Mouse (Mus musculus) thymus, postnatal 0 days (tissue): Measurements from ENCODE around the gene Hapln4. TPM values are rescaled to one million over a fixed set of nuclear protein-coding genes. Genes with fewer than 3 reads are reported as not detected.

Experiments
- DNase-seq: peaks from one replicate; pipeline ENCODE4 v3.0.0-alpha.2; 2015; ENCODE audit warnings: low spot score
- polyA plus RNA-seq: library from polyadenylated mRNA; unstranded; fragments of >200 nt; fragmentation: Nextera tagmentation; extraction: Ambion mirVana; gene quantifications from 2 replicates; pipeline ENCODE4 v1.2.1, GENCODE M21; 2015

Gene Hapln4
- polyA plus RNA-seq, 1 experiment from 2014 or later = 0.07 TPM

DNA sequence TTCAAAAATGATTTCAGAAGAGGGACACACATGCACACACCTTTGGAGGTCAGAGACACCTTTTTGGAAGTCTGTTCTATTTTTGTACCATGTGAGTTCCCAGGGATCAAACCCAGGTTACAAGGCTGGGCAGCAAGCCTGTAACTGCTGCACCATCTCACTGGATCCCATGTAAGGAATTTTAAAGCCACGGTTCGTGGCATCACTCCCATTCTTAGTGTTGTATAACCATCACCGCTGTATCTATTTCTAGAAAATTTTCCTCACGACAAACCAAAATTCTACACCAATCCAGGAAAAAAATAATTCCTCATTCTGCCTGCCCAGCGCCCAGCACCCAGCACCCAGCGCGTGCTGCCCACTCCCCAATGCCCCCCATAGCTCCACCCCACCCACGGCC is 16.0 kb downstream of the Hapln4 start:
- no peak for DNase-seq

DNA sequence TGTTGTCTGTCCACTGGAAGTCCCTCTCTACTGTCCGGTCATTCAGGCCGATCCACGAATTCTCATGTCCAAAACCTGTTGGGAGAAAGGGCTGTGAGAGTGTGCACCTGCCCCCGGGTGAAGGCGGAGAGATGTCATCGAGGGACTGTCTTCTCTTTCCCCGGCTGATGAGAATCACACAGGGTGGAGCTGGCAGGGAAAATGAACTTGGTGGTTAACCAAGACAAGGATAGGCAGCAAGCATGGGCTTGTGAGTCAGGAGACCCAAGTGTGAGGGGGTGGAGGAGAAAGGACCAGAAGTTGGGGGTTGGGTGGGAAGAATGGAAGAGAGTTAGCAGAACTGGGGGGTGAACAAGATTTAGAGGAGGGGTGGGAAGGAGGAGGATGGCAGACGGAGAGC is 17.0 kb downstream of the Hapln4 start:
- no peak for DNase-seq

DNA sequence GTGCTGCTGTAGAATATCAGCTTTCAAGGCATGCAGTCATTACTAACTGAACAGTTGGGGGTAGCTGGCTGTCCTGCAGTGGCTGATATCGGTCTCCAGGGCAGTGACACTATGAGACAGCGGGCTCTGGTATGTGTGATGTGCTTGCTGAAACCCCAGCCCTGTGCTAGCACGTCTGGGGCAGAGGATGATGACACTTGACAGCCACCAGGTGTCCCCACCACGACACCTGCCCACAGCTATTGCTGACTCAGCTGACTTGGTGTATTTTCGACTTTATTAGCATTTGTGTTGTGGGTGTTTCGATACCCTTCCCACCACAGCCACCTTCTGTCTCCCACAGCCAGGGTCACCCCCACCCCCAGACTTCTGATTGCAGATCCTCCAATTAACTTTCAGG is 21.2 kb downstream of the Hapln4 start:
- DNase-seq = peak; percentile 65

DNA sequence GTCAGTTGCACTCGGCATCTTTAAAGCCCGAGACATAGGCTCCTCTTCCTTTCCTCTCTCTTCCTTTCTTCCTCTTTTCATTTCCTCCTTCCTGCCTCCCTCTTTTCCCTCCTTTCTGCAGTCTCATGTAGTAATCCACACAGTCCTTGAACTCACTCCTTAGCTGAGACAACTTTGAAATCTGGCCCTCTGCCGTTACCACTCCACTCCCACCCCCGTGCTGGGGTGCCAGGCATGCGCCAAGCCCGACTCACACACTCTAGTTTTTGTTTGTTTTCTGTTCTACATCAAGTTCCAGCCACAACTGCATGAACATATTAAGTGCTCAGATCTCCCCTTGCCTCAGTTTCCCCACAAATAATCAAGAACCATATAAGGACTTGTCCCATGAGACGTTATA is 21.7 kb downstream of the Hapln4 start:
- no peak for DNase-seq

DNA sequence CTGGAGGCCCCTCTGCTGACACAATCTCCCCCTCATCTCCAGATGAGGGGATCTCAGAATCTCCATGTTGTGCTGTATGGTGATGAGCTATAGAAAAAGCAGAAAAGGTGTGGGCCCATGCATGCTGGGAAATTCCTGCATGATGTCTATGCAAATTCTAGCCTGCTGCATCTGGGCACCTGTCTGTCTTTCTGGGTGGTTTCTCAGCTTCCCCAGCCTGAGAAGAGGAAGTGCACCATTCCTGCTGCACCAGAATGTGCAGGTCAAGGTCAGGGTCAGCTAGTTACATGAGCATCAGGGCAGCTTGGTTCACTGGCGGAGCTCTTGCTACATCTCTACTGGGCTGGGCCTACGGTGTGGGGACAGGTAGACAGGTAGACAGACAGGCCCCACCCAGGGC is 27.2 kb downstream of the Hapln4 start:
- no peak for DNase-seq

DNA sequence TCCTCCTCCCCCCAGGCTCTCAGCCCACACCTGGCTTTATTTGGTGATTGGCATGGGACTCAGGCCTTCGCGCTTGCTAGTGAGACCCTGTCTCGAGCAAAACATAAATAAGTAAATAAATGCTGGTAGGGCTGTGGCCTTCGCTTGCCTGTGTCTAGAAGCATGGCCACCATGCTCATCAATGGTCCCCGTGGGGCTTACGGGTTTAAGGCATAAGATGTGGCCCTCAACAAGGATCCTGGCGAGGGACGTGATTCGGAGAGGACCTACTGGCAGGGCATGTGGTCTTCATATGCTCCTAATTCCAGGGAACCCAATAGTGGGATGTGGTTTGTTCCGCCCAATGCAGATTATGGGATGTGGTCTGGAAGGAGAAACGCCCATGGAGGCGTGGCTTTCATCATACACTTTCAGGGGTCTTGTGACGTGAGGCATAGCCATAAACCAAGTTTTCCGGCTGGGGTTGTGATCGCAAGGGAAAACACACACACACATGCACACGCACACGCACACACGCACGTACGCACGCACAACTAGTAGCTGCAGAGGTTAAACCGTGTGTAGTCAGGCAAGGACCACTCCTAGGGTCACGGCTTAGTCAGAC is 28.0 kb downstream of the Hapln4 start:
- no peak for DNase-seq

DNA sequence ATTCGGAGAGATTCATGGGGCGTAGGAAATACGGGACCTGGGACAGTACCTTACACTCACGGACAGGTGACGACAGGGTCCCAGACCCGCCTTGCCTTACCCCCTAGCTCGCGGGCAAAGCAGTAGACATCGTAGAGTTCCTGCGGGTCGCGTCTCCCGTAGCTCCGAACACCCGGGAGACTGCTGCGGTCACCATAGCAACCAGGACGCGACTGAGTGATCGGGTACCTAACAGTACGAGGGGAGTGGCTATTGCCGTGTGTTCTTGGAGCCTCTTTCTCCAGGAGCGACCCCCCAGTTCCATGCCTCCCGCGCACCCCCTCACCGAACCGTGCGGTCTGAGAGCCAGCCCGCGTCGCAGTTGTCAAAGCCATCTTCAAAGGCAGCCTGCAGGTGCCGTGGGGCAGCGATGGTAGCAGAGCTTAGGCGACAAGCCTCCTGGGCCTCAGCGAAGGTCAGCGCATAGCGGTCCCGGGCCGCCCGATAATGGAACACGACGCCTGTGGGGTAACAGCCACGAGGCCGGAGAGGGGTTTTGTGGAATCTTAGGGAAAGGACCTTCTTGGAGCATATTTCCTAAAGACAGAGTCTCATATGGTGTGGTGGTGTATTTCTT is 29.3 kb downstream of the Hapln4 start:
- no peak for DNase-seq

DNA sequence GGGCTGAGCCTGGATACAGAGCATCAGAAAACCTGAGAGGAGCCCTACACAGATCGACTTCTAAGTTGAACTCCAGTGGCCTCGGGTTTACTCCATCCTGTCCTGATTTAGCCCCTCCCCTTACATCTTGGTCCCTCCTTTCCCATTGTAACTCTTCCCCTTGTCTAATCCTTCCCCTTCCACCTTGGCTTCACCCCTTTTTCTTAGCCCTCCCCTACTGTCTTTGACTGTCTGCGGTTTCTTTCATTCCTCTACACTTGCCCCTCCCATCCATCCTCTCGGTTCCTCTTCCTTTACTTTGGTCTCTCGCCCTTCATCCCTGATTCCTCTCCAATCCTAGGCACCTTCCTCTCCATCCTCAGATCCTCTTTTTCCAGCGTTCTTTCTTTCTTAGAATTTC is 31.2 kb downstream of the Hapln4 start:
- DNase-seq = no peak

DNA sequence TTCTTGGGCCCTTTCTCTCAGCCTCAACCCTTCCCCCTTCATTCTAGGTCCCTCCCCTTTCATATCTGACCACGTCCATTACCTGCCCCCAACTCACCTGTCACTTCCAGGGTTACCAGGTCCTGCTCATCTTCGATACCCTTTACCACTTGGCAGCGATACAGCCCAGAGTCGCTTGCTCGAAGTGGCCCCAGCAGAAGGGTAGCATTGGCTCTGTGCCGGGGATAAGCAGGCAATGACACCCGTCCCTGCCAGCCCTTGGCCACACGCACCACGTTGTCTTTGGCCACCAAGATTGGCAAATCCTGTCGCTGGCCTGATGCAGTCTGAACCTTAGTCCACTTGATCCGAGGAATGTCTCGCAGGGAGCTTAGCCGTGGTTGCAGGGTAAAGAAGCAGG is 31.6 kb downstream of the Hapln4 start:
- no peak for DNase-seq

DNA sequence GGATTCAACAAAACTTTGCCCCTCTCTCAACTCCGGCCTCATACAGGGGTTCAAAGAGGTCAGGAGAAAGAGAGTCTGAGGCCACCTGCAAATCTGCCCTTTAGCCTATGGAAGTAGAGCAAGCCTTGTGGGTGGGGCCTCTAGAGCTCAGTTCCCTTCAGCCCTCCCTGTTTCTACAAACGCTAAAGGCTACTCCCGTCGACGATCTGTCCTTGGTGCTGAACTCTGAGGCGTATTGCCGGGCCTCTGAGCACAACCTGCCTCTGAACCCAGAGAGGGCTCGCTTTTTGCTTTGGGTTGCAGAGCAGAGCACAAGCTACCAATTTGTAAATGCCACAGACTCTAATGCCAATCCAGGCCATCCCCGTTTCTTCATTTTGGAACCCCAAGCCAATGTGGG is 34.4 kb downstream of the Hapln4 start:
- peak; percentile 43 for DNase-seq

DNA sequence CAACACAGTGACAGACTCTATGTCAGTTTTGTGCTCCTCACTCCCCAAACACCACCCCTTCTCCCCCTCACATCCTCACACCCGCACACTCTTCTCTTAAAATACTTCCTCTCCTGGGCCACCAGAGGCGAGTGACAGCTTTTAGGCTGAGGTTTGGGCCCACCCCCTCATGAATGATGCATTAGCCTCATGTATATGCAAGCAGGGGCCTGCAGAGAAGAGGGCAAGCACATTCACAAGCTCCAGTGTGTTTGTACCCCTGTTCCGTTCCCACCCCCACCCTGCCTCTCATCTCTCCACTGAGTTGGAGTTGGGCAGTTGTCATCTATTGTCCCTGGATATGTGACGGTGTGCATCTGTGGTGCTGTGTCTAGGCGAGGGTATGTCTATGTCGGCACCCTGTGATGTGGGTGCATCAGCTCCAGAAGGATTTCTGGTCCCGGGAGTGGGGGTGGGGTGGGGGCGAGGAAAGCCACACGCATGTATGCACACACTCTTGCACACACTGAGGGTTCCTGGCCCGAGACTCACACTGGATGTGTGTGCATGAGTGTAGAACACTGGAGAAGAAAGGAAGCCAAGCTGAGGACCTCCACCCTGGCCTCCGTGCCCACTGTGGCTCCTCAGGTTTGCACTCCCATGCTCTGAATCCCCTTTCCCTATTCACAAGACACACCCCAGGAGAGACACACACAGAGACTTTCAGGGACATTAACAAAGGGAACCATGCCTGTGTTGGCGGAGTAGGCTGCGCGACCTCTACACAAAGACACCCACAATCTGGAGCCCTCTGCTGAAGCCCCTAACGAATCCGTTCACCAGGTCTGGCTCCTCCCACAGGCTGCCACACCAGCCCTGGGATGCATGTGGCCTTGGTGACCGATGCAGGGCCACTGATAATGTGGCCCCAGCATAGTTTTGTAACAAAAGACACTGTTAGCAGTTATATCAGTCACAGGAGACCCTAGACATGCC is 35.8 kb downstream of the Hapln4 start:
- DNase-seq = peak; percentile 8

DNA sequence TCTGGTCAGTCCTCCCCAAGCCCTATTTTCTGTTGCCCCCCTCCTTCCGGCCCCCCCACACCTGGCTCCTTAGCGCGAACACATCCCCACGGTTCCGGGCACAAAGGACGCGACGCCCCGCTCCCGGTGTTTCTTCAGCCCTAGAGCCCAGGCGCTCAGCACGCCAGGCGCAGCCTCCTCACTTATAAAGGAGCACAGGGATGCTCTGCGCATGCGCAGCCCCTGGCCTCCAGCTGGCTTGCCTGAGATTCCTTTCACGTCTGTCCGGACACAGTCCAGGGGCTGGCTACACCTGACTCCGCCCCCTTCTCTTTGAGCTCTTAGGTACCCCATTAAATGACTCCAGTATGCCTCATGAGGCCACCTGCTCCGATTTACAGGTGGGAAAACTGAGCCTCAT is 37.4 kb downstream of the Hapln4 start, which contains the start of gene Ncan:
Gene Ncan (minus strand): TSS at position 207 of the 400 bp plus-strand sequence.
- DNase-seq = peak; percentile 31

DNA sequence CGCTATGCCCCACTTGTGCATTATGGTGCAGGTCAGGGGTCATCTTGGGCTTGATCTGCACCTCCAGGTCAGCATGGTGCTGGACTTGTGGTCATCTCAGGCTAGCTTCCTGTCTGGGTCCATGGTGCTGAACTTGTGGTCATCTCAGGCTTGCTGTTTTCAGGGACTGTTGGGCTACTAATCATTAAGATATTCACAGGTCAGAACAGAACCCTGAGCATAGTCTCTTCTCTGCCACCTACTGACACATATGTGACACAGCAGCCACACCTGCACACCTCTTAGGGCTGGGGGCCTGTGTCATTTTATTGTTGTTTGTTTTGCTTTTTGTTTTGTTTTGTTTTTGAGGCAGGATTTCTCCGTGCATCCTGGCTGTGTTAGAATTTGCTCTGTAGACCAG is 39.6 kb downstream of the Hapln4 start:
- no peak for DNase-seq

DNA sequence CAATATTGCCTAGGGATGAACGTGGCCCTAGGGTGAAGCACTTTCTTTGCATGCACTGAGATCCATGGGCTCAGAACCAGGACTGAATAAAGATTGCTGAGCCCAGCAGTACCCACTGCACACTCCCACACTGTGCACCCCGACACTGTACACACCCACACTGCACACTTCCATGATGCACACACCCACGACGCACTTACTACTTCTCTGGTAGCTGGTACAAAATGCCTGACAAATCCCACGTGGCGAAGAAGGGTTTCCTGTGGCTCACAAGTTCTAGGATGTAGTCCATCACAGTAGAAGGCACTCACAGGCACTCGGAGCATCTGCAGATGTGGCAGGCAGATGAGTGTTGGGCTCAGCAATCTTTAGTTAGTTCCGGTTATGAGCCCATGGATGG is 41.7 kb downstream of the Hapln4 start:
- DNase-seq = no peak

DNA sequence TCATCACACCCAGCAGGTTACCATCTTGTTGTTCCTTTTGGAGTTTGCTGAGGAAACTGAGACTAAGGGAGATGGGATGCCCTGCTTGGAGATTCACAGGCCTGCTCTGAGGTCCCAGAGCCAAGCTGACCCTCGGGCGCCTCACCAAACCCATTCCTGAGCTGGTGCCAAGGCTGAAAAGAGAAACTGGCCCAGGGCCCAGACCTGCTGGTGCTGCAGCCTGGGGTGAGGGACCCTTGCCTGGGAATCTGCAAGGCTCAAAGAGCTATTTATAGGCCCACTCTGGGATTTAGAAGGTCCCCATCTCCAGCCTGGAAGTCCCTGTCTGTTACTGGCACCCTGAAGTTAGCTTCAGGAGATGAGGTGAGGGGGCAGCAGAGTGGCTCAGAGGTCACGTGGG is 45.2 kb downstream of the Hapln4 start:
- no peak for DNase-seq

DNA sequence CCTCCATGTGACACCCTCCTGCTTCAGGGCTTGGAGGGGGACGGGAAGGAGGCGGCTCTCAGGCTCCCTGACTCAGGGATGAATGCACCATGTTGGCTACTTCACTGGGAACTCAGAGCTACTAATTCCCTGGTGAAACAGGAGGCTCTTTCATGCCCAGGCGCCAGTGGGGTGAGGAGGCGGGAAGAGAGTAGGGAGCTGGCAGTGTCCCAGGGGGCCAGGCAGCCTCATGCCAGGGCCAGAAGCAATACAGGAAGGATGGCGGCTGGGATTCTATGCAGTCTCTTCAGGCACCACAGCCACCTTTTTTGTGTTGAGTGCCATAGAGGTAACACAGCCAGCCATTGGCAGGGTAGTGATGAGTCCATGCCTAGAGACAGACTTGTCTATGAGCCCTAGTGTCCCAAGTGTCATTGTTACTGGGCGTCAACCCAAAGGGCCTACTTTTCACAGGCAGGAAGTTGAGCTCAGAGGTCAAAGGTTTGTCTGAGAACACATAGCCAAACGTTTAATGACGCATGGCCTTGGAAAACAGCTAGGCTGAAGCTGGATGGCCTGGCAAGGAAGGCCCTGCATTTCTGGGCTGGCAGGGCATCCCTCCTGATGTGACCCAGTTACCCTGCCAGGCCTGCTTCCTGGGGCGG is 46.2 kb downstream of the Hapln4 start:
- no peak for DNase-seq

DNA sequence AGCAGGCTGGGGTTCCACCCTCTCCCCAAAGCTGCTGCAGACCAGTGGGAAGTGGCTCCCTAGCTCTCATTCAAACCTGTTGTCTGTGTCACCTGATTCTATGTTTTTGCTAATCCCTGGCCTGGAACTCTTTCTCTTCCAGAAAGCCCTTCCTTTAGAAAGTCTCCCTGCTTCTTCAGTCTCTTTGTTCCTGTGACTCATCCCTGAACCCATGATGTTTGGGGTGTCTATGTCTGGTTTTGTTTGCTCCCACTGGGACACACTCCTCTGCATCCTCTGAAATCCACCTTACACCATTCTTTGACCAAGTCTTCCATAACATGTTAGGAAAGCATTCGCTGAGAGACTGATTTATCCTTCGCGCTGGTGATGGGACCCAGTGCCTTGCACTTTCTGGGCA is 46.8 kb downstream of the Hapln4 start:
- DNase-seq = no peak

DNA sequence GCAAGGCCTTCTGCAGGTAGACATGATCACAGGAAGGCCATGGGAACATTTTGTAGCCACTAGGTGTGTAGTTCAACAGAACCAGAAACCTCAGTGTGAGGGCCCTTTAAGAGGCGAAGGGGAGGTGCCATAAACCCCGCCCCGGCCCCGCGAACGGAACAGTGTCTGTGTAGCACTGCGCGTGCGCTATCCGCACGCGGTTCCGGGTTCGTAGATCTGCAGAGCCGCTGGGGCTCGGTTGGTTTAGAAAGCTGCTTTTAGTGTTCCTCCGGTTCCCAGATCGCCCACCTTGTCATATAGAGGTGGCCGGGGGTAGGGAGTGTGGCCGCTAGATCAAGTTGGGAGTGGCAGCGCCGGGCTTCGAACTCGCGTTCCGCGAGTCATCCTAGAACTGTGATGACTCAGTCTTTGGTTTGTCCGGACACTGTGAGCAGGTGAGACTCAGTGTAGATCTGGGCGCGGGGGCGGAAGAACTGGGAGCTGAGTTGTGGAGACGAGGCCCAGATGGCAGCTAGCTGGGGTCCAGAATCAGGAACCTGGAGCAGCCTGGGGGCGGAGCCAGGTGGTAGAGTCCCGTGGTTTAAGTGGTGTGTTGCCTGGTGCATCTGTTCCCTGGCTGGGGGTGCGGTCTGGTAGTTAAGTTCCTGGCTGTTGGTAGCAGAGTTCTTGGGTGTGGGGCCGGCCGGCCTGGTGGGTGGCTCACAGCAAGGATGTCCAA is 48.1 kb downstream of the Hapln4 start, which contains the start of gene Nr2c2ap:
Gene Nr2c2ap (plus strand): TSS at position 168 of the 718 bp plus-strand sequence.
- DNase-seq = peak; percentile 91

DNA sequence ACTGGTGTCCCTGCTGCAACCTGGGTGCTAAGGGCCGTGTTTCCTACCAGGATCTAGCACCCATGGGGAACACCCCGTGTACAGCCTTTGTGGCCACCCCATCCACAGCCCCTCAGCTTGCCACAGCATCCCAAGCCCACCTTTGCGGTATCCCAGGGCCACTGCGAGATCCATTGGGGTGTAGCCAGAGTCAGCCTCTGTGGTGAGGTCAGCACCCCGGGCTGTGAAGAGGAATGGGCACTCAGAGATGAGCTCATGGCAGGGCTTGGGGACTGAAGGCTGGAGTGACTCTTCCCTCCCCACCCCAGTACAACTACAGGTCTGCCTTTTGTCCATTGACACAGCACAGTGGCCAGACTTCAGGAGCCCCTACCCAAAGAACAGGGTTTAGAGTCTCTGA is 50.8 kb downstream of the Hapln4 start:
- no peak for DNase-seq

DNA sequence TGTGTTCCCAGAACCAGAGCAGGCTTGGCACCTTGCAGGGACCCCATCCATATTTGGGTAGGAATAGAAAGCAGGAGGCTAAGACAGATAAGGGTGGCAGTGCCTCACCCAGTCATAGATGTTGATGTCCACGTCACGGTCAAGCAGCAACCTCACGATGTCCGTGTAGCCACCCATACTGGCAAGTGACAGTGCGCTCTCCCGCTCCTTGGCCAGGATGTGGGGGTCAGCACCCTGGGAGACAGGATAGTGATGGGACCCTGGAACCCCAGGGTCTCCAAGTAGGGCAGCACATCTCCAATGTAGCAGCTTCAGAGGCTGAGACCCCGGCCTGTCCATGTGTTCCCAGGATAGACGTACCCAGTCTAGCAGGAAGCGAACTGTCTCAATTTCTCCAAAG is 51.7 kb downstream of the Hapln4 start:
- no peak for DNase-seq

DNA sequence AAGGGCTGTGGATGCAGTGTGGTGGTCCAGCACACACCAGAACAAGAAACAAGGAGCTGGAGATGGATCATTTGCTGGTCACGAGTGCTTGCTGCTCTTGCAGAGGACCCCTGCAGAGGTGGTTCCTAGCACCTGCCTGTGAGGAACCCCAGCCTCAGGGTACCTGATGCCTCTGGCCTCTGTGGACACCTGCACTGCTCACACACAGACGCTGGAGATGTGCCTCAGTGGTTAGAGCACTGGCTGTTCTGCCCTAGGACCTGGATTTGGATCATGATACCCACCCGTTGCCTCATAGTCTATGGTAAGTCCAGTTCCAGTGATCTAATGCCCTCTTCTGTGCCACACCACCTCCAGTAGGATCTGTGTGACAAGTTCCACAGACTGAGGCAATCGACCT is 53.3 kb downstream of the Hapln4 start:
- no peak for DNase-seq
